Mouse (Mus musculus) gastrocnemius, postnatal 25 days (tissue): ENCODE results near the gene Vash1. TPM values are rescaled to one million over a fixed set of nuclear protein-coding genes. Genes with fewer than 3 reads are reported as not detected.

Experiments
- DNase-seq: peaks from one replicate; pipeline ENCODE4 v3.0.0; 2022
- total RNA-seq, 2 experiments: library from RNA; stranded (reverse); gene quantifications; 1 replicate in 1 of 2; 2 replicates in 1 of 2; pipeline ENCODE4 v1.2.3; 2021

Gene Vash1
- total RNA-seq, 2 experiments from 2014 or later, result 10.3 to 11.8 TPM

- DNase-seq, result no peak
Measured at GRCm38 (mm10) chr12:86719961-86720639, 41.6 kb downstream of the Vash1 start.

DNA sequence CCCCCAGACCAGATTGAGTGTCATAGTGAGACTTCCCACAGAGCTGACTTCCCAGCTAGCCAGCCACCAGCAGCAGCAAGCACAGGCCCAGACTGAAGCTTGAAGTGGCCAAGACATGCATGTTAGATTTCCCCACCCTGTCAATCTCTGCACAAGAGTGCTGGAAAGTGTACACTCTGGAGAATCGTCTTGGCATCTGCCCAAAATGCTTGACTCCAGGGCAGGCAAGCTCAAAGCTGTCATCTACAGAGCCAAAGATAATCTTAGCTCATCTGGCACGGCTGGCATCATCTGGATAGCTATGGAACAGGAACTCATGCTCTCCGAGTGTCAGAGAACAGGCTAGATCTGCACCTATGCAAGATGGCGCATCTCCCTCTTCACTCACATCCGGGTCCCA, 43.0 kb downstream of the Vash1 start:
- no peak for DNase-seq

GRCm38 (mm10) chr12:86724300-86724699, 45.8 kb downstream of the Vash1 start:
- no peak for DNase-seq

- peak; percentile 22 for DNase-seq
Measured at GRCm38 (mm10) chr12:86725706-86726105, 47.2 kb downstream of the Vash1 start.

DNA sequence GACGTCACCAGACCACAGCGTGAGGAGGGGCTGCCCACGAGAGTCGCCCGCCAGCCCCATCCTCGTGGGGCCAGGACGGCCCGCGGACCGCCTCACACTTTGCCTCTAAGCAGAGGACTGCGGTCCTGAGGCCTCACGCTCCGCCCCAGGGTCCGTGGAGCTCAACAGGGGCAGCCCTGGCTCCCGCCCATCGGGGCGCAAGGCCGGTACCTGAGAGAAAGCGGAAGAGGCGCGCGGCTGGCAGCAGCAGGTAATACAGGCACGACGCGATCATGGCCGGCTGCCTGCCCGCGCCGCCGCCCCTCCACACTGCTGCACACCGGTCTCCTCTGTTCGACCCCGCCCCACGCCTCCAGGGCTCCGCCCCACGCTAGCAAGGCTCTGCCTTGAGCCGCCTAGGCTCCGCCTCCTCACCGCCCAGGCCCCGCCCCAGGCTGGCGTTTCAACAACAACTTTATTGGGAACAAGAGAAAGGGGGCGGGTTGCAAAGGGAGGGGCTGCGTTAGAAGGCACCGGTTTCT, 47.7 kb downstream of the Vash1 start, which contains the start of gene Angel1:
Angel1 (minus strand) TSS at position 341 of the 521 bp plus-strand sequence.
- peak; percentile 95 for DNase-seq

GRCm38 (mm10) chr12:86734319-86734810, 55.9 kb downstream of the Vash1 start, which contains the start of gene Lrrc74a:
Gene Lrrc74a (plus strand): TSS chr12:86734369.
- peak; percentile 20 for DNase-seq

Other genes with a start within 250 kb of the Vash1 start
- 1 to 10 TPM; 3.3 to 3.8 TPM for gene Angel1, start 47.8 kb downstream of the Vash1 start, total RNA-seq
- not detected for gene Lrrc74a, start 55.7 kb downstream of the Vash1 start, total RNA-seq
- gene Irf2bpl, start 206.1 kb downstream of the Vash1 start, total RNA-seq, result 10 to 100 TPM; 22.0 to 24.0 TPM